Mouse (Mus musculus): ENCODE results near the gene Nipal4. TPM values are rescaled to one million over a fixed set of nuclear protein-coding genes. Genes with fewer than 3 reads are reported as not detected.

Nipal4 gene
- under 1 TPM; 0.12 to 0.14 TPM for polyA plus RNA-seq (2017; shearing (Covaris generic))

DNA sequence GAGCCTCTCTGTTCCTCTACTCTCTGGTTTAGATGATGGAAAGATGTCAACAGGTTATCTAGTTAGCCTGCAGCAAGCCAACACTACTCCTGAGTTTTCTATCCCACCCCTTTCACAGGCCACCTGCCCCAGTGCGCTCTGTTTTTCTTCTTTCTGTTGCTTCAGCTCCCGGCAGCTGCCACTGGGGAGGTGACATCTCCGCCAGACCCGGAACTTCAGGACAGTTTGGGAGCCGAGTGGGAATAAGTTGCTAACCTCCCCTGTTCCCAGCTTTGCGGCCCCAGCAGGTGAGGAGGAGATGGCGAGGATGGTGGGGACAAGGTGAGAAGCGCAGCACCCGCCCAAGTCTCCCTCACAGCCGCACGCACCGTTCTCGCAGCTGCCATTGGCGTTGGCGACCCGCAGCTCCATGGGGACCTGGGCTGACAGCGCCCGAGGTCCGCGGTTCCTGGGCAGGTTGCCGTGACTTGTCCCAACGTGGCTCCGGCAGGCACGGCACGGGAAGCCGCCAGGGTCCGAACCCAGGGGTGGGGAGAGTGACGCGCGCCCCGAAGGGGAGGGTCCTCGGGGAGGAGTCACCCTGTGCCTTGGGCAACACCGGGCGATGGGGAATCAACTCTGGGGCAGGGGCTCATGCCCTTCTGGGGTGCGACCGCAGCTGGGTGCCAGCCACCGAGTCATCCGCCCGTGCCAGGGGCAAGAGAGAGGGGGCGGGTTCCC is at the start of gene Nipal4:
TSS of gene Nipal4 (minus strand) at position 643 of the 720 bp plus-strand sequence.

Other genes starting within 250 kb of the Nipal4 start
- 10 to 100 TPM in 1 of 2 experiments, 1 to 10 TPM in 1; 7.1 to 11.6 TPM for gene Lsm11, start 221.6 kb downstream of the Nipal4 start, polyA plus RNA-seq (2017; shearing (Covaris generic))
- gene Thg1l, start 211.0 kb downstream of the Nipal4 start, polyA plus RNA-seq (2017; shearing (Covaris generic)) = 1 to 10 TPM; 2.3 to 9.1 TPM
- under 1 TPM; 0.05 to 0.57 TPM for gene Sox30, start 186.2 kb downstream of the Nipal4 start, polyA plus RNA-seq (2017; shearing (Covaris generic))
- 10 to 100 TPM; 14.1 to 14.3 TPM for gene Gm12166, start 114.2 kb downstream of the Nipal4 start, polyA plus RNA-seq (2017; shearing (Covaris generic))
- gene Adam19, start 110.5 kb downstream of the Nipal4 start, polyA plus RNA-seq (2017; shearing (Covaris generic)) = 10 to 100 TPM; 52.2 to 91.9 TPM
- gene Fndc9, start 69.0 kb upstream of the Nipal4 start, polyA plus RNA-seq (2017; shearing (Covaris generic)) = under 1 TPM; 0.60 to 0.84 TPM
- gene Cyfip2, start 146.4 kb upstream of the Nipal4 start, polyA plus RNA-seq (2017; shearing (Covaris generic)) = 100 to 1,000 TPM; 105 to 150 TPM
- gene Itk, start 223.0 kb upstream of the Nipal4 start, polyA plus RNA-seq (2017; shearing (Covaris generic)) = 100 to 1,000 TPM; 158 to 205 TPM
- under 1 TPM in 1 of 2 experiments, not detected in 1; 0.31 TPM for gene Fam71b, start 230.1 kb upstream of the Nipal4 start, polyA plus RNA-seq (2017; shearing (Covaris generic))

Data from activated CD4-positive, CD25-positive, alpha-beta regulatory T cell (primary cell).